Comparison of ENCODE assay signal across 17 mouse cellular contexts in the genomic region with DNA sequence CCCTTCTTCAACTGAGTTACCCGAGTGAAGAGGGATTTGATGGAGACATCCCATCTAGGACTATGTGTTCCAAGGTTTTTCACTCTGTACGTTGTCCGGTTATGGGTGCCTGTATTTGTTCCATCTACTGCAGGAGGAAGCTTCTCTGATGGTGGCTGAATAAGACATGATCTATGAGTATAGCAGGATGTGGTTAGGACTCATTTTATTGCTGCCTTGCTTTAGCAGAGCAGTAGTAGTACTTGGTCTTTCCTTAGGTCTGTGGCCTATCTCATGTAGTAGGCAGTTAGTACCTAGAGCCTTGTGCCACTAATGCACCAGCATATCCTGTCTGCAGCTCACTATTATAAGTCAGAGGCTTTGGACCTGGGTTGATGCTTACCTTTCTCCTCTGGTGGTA.
"Had no signal": no experiment of that assay in that cellular context is flagged by ENCODE, and none has a peak within 500 bp of the region (broad histone marks: within the 10 kb centered on the region; RNA-seq: fewer than 3 reads in every experiment).

No protein-coding gene starts in this region.

- DNase-seq: kidney, adult 8-10 months; kidney, postnatal 10 days; kidney, postnatal 36 days; left cerebral cortex, postnatal 4 days; lung, adult 18-20 months; lung, postnatal 10 days; lung, postnatal 36 days; midbrain, embryonic 14.5 days; thymus, postnatal 36 days had no signal

- H3K4me1 ChIP-seq: kidney, embryonic 15.5 days; lung, embryonic 15.5 days had no signal

- H3K4me2 ChIP-seq: kidney, embryonic 15.5 days; limb, embryonic 12.5 days; limb, embryonic 15.5 days; liver, embryonic 11.5 days; lung, embryonic 15.5 days; midbrain, embryonic 11.5 days had no signal

- H3K9me3 ChIP-seq: kidney, embryonic 15.5 days; limb, embryonic 12.5 days; limb, embryonic 15.5 days; lung, embryonic 15.5 days had no signal

- H3K36me3 ChIP-seq: limb, embryonic 12.5 days; limb, embryonic 15.5 days; lung, embryonic 15.5 days had no signal

- H3K9ac ChIP-seq: kidney, embryonic 15.5 days; limb, embryonic 12.5 days; limb, embryonic 15.5 days; liver, embryonic 14.5 days; lung, embryonic 15.5 days had no signal

- H3K4me3 ChIP-seq: kidney, embryonic 15.5 days; limb, embryonic 12.5 days; limb, embryonic 15.5 days; lung, embryonic 15.5 days; myocyte had no signal

- H3K27ac ChIP-seq: kidney, embryonic 15.5 days; limb, embryonic 12.5 days; limb, embryonic 15.5 days; liver, embryonic 14.5 days; lung, embryonic 15.5 days had no signal

- H3K27me3 ChIP-seq: kidney, embryonic 15.5 days; limb, embryonic 12.5 days; limb, embryonic 15.5 days; lung, embryonic 15.5 days had no signal
